Mouse (Mus musculus): ENCODE data around the gene Atp5g1.
A peak's percentile ranks its signal among the peaks of the same experiment; 100 is the strongest.
"Not testable (repeated sequence)": the region's sequence is repeated elsewhere in the genome, so short reads cannot be mapped to it uniquely, and the experiment has no call there.

Atp5g1 gene

GRCm38 (mm10) chr11:96075509-96076220 is at the start of gene Atp5g1:
Gene Atp5g1 (minus strand): TSS chr11:96075670.
- DNase-seq (ENCODE audit: extremely low spot score, low read depth, low spot score) = peak; percentile 100

GRCm38 (mm10) chr11:96124052-96124914 is 48.8 kb upstream of the Atp5g1 start:
- DNase-seq (ENCODE audit: extremely low spot score, low read depth, low spot score) = no peak

GRCm38 (mm10) chr11:96122806-96123205 is 47.3 kb upstream of the Atp5g1 start:
- DNase-seq (ENCODE audit: extremely low spot score, low read depth, low spot score) = not testable (repeated sequence)

GRCm38 (mm10) chr11:96119401-96119800 is 43.9 kb upstream of the Atp5g1 start:
- no peak for DNase-seq (ENCODE audit: extremely low spot score, low read depth, low spot score)

- DNase-seq (ENCODE audit: extremely low spot score, low read depth, low spot score) = not testable (repeated sequence)
Measured at GRCm38 (mm10) chr11:96116925-96117324, 41.5 kb upstream of the Atp5g1 start.

- DNase-seq (ENCODE audit: extremely low spot score, low read depth, low spot score) = no peak
Measured at GRCm38 (mm10) chr11:96116116-96116515, 40.6 kb upstream of the Atp5g1 start.

GRCm38 (mm10) chr11:96115416-96115815 is 39.9 kb upstream of the Atp5g1 start:
- no peak for DNase-seq (ENCODE audit: extremely low spot score, low read depth, low spot score)

- DNase-seq (ENCODE audit: extremely low spot score, low read depth, low spot score) = no peak
Measured at GRCm38 (mm10) chr11:96114077-96114476, 38.6 kb upstream of the Atp5g1 start.

GRCm38 (mm10) chr11:96111751-96112150 is 36.3 kb upstream of the Atp5g1 start, which contains the start of gene Calcoco2:
Gene Calcoco2 (minus strand): TSS chr11:96111964.
- DNase-seq (ENCODE audit: extremely low spot score, low read depth, low spot score) = no peak

- DNase-seq (ENCODE audit: extremely low spot score, low read depth, low spot score) = not testable (repeated sequence)
Measured at GRCm38 (mm10) chr11:96110950-96111349, 35.5 kb upstream of the Atp5g1 start.

- DNase-seq (ENCODE audit: extremely low spot score, low read depth, low spot score) = no peak
Measured at GRCm38 (mm10) chr11:96108376-96108775, 32.9 kb upstream of the Atp5g1 start.

GRCm38 (mm10) chr11:96093361-96093760 is 17.9 kb upstream of the Atp5g1 start:
- DNase-seq (ENCODE audit: extremely low spot score, low read depth, low spot score) = peak; percentile 26

- DNase-seq (ENCODE audit: extremely low spot score, low read depth, low spot score) = no peak
Measured at GRCm38 (mm10) chr11:96092674-96093291, 17.3 kb upstream of the Atp5g1 start.

- DNase-seq (ENCODE audit: extremely low spot score, low read depth, low spot score) = no peak
Measured at GRCm38 (mm10) chr11:96091073-96091472, 15.6 kb upstream of the Atp5g1 start.

- DNase-seq (ENCODE audit: extremely low spot score, low read depth, low spot score) = no peak
Measured at GRCm38 (mm10) chr11:96087981-96088380, 12.5 kb upstream of the Atp5g1 start.

GRCm38 (mm10) chr11:96082682-96083081 is 7.2 kb upstream of the Atp5g1 start:
- no peak for DNase-seq (ENCODE audit: extremely low spot score, low read depth, low spot score)

- DNase-seq (ENCODE audit: extremely low spot score, low read depth, low spot score) = no peak
Measured at GRCm38 (mm10) chr11:96080736-96081135, 5.3 kb upstream of the Atp5g1 start.

GRCm38 (mm10) chr11:96076221-96077105 is 993 bp upstream of the Atp5g1 start:
- no peak for DNase-seq (ENCODE audit: extremely low spot score, low read depth, low spot score)

GRCm38 (mm10) chr11:96075177-96075508 is 327 bp downstream of the Atp5g1 start:
- no peak for DNase-seq (ENCODE audit: extremely low spot score, low read depth, low spot score)

- DNase-seq (ENCODE audit: extremely low spot score, low read depth, low spot score) = no peak
Measured at GRCm38 (mm10) chr11:96074351-96075176, 906 bp downstream of the Atp5g1 start.
